Mouse (Mus musculus) left cerebral cortex, postnatal 4 days (tissue): ENCODE results near the gene Gm21317. TPM values are rescaled to one million over a fixed set of nuclear protein-coding genes. Genes with fewer than 3 reads are reported as not detected.
"Not testable (repeated sequence)": the region's sequence is repeated elsewhere in the genome, so short reads cannot be mapped to it uniquely, and the experiment has no call there.

ENCODE experiments used
- DNase-seq: peaks from one replicate; pipeline ENCODE4 v3.0.0-alpha.2; 2022
- intact Hi-C: fragments of 180-260 bp; cut with DNase I; formaldehyde crosslinking; loops from one replicate; pipeline ENCODE4 v1.15.1; 2025
- total RNA-seq, 2 experiments: library from RNA; stranded (reverse); gene quantifications; 2 replicates each; pipeline ENCODE4 v1.2.3; 2021

The Gm21317 gene
- total RNA-seq: not detected

DNA sequence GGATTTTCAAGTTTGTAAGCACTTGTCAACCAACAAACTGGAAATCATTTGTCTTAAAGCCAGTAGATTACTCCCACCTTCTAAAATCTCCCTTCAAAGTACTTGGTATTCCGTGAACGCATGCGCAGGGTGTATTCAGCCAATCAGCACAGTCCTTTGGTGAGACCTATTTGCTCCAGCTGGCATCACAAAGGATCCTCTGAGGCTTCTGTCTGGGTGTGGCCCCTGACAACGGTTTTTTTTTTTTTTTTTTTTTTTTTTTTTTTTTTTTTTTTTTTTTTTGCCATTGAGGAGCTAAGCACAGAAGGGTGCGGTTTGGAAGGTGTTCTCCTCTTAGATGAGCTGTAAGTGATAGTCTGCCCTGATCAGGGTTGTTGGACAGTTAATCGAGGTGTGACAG is at the start of gene Gm21317:
TSS of gene Gm21317 (plus strand) at position 301 of the 400 bp plus-strand sequence.
- DNase-seq, intact Hi-C loops: not testable (repeated sequence)
